Comparison of ENCODE assay signal across 8 mouse cellular contexts in the genomic region with DNA sequence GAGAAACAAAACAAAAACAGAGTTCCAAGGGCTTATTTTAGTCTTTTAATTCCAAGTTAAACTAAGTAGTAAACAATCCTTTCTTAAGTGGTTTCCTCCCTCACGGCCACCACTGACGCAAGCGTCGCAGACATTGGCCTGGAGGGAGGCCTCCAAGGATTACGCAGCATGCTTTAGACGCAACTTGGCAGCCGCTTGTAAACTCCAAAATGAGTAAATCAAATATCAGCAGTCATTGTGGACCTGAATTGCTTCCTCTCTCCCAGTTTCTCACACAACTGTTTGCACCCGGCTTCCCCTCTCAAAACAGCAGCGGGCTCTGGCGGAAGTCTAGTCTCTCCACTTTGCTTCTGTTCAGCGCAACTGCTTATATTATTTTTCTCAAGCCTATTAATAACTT.
DNase-seq lines count a peak whose midpoint lies in the region; ATAC-seq and TF ChIP-seq lines count a peak whose summit lies in the region.

No protein-coding gene starts in this region.

- H3K4me3 ChIP-seq in gastrocnemius, adult 2 months: peak overlapping the region; percentile 55
- H3K4me3 ChIP-seq in intestine, embryonic 14.5 days (ENCODE audit: low read depth, low read length): no peak overlapping the region
- H3K4me3 ChIP-seq in hindbrain, embryonic 14.5 days (replicated peaks; ENCODE audit: low read length): no peak overlapping the region
- no peak overlapping the region for H3K4me3 ChIP-seq in forebrain, embryonic 10.5 days

- no peaks in the 10 kb centered on the region for H3K36me3 ChIP-seq in intestine, embryonic 14.5 days (ENCODE audit: control insufficient read depth, insufficient read depth, low read length)
- no peaks in the 10 kb centered on the region for H3K36me3 ChIP-seq in hindbrain, embryonic 14.5 days (replicated peaks; ENCODE audit: control insufficient read depth, insufficient read depth)
- H3K36me3 ChIP-seq in forebrain, embryonic 10.5 days (replicated peaks): peaks cover under 1% of the 10 kb centered on the region; the same call in 1 of the 2 replicates

- WGBS in intestine, embryonic 14.5 days: 46% methylated on average over 11 of the region's 11 CpGs
- WGBS in hindbrain, embryonic 14.5 days: 83% methylated on average over 11 of the region's 11 CpGs
- 93% methylated on average over 11 of the region's 11 CpGs for WGBS in forebrain, embryonic 10.5 days

- intact Hi-C loops in gastrocnemius, adult 2 months (cut with DNase I): no loop called here

- no peak for ATAC-seq in intestine, embryonic 14.5 days (replicated peaks; ENCODE audit: low FRiP score, low TSS enrichment, low read depth)
- no peak for ATAC-seq in hindbrain, embryonic 14.5 days (ENCODE audit: low FRiP score)

- TF ChIP-seq CTCF in gastrocnemius, adult 2 months (IDR thresholded peaks at IDR 0.05): no peak

- peak overlapping the region; percentile 36; the same call in 1 of the 2 replicates for H3K4me2 ChIP-seq in intestine, embryonic 14.5 days (ENCODE audit: low read length)
- no peak overlapping the region for H3K4me2 ChIP-seq in hindbrain, embryonic 14.5 days (replicated peaks)

- no peaks in the 10 kb centered on the region for H3K9me3 ChIP-seq in intestine, embryonic 14.5 days (ENCODE audit: control insufficient read depth, low read length)
- no peaks in the 10 kb centered on the region for H3K9me3 ChIP-seq in hindbrain, embryonic 14.5 days (ENCODE audit: control insufficient read depth, low read length)
- no peaks in the 10 kb centered on the region for H3K9me3 ChIP-seq in forebrain, embryonic 10.5 days

- peaks cover 4% of the 10 kb centered on the region; the same call in 1 of the 2 replicates for H3K4me1 ChIP-seq in intestine, embryonic 14.5 days (replicated peaks; ENCODE audit: control insufficient read depth, insufficient read depth, low read length)
- H3K4me1 ChIP-seq in hindbrain, embryonic 14.5 days (replicated peaks; ENCODE audit: control insufficient read depth, insufficient read depth, low read length): no peaks in the 10 kb centered on the region
- peaks cover 7% of the 10 kb centered on the region; the same call in 1 of the 2 replicates for H3K4me1 ChIP-seq in forebrain, embryonic 10.5 days

- no peaks in the 10 kb centered on the region for H3K27me3 ChIP-seq in intestine, embryonic 14.5 days (replicated peaks; ENCODE audit: control insufficient read depth, insufficient read depth, low read length)
- H3K27me3 ChIP-seq in hindbrain, embryonic 14.5 days (ENCODE audit: control insufficient read depth, insufficient read depth, low read length): no peaks in the 10 kb centered on the region
- no peaks in the 10 kb centered on the region for H3K27me3 ChIP-seq in forebrain, embryonic 10.5 days (ENCODE audit: poor library complexity, severe bottlenecking)

- peak overlapping the region; percentile 74 for H3K27ac ChIP-seq in gastrocnemius, adult 2 months
- peak overlapping the region; percentile 87 for H3K27ac ChIP-seq in intestine, embryonic 14.5 days (ENCODE audit: low read depth)
- H3K27ac ChIP-seq in hindbrain, embryonic 14.5 days: no peak overlapping the region
- no peak overlapping the region for H3K27ac ChIP-seq in forebrain, embryonic 10.5 days

- peak; percentile 65 for DNase-seq in adrenal gland, postnatal 14 days
- DNase-seq in adrenal gland, adult 8-10 months: no peak
- peak; percentile 51 for DNase-seq in gastrocnemius, adult 2 months
- no peak for DNase-seq in intestine, embryonic 14.5 days (ENCODE audit: low spot score)
- DNase-seq in lung, postnatal 14 days: peak; percentile 74
- no peak for DNase-seq in hindbrain, embryonic 14.5 days (ENCODE audit: low spot score)
- DNase-seq in forebrain, embryonic 10.5 days (ENCODE audit: extremely low spot score, low spot score): no peak
- no peak for DNase-seq in urinary bladder, postnatal 25 days (ENCODE audit: low spot score)

- H3K9ac ChIP-seq in intestine, embryonic 14.5 days (ENCODE audit: low read length): no peak overlapping the region
- H3K9ac ChIP-seq in hindbrain, embryonic 14.5 days: no peak overlapping the region

Comparison
In these comparisons a context has a peak if more than half of its experiments do, and no peak if none do; other contexts are left out.
1. DNase-seq: peak in adrenal gland, postnatal 14 days (single experiment), gastrocnemius, adult 2 months (single experiment) and lung, postnatal 14 days (single experiment); none in adrenal gland, adult 8-10 months (single experiment), intestine, embryonic 14.5 days (single experiment), hindbrain, embryonic 14.5 days (single experiment), forebrain, embryonic 10.5 days (single experiment) and urinary bladder, postnatal 25 days (single experiment).
2. H3K27ac ChIP-seq: peak in gastrocnemius, adult 2 months (single experiment) and intestine, embryonic 14.5 days (single experiment); none in hindbrain, embryonic 14.5 days (single experiment) and forebrain, embryonic 10.5 days (single experiment).